Mouse (Mus musculus): ENCODE measurements around the gene Sgsm2. TPM values are rescaled to one million over a fixed set of nuclear protein-coding genes. Genes with fewer than 3 reads are reported as not detected.
"Not testable (repeated sequence)": the region's sequence is repeated elsewhere in the genome, so short reads cannot be mapped to it uniquely, and the experiment has no call there.

The Sgsm2 gene
- total and polyA plus RNA-seq, 2 experiments from 2014 or later, result 18.9 to 47.1 TPM

DNA sequence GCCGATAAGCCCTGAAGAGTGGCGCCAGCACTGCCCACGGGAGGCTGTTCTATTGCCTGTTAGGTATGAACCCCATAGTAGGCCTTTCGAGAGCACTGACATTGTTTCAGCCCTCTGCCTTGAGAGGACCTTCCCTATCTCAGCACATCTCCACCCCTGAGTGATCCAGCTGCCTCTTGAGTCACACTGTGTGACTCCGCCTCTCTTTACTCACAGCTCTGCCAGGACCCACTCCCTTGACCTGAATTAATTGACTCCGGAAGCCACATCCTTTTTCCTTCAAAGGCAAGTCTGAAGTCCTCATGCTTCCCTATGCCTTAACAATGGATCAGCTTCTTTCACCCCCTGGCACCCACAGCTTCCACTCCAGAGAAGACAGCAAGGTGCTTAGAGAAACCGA is 70.7 kb downstream of the Sgsm2 start:
- DNase-seq, result no peak
- no peak for ATAC-seq
- 76% methylated on average over 7 of the region's 7 CpGs for WGBS
- no peaks in the 10 kb centered on the region for H3K36me3 ChIP-seq (ENCODE audit: insufficient read depth)
- H3K4me1 ChIP-seq (ENCODE audit: insufficient read depth), result peaks cover 6% of the 10 kb centered on the region; the same call in 1 of the 2 replicates
- H3K4me3 ChIP-seq (ENCODE audit: low read depth, low read length), result no peak overlapping the region
- H3K9me3 ChIP-seq (ENCODE audit: low read length), result no peaks in the 10 kb centered on the region
- H3K27ac ChIP-seq (ENCODE audit: low read depth, low read length), result no peak overlapping the region
- no peaks in the 10 kb centered on the region for H3K27me3 ChIP-seq (ENCODE audit: insufficient read depth, low read length)
- TF ChIP-seq CTCF (IDR thresholded peaks at IDR 0.05; ENCODE audit: low read depth), result no peak
- H3K4me2 ChIP-seq (ENCODE audit: low read depth), result no peak overlapping the region
- no peak overlapping the region for H3K9ac ChIP-seq

- H3K27ac ChIP-seq (ENCODE audit: low read depth, low read length), result no peak overlapping the region
- no peaks in the 10 kb centered on the region for H3K9me3 ChIP-seq (ENCODE audit: low read length)
- no peaks in the 10 kb centered on the region for H3K27me3 ChIP-seq (ENCODE audit: insufficient read depth, low read length)
- TF ChIP-seq CTCF (IDR thresholded peaks at IDR 0.05; ENCODE audit: low read depth), result no peak
- DNase-seq, result no peak
- no peak overlapping the region for H3K4me3 ChIP-seq (ENCODE audit: low read depth, low read length)
- no peak for ATAC-seq
- H3K4me2 ChIP-seq (ENCODE audit: low read depth), result no peak overlapping the region
- WGBS, result 85% methylated on average over 7 of the region's 7 CpGs
- no peaks in the 10 kb centered on the region for H3K4me1 ChIP-seq (ENCODE audit: insufficient read depth)
- H3K36me3 ChIP-seq (ENCODE audit: insufficient read depth), result peaks cover 16% of the 10 kb centered on the region
- no peak overlapping the region for H3K9ac ChIP-seq
Measured at GRCm38 (mm10) chr11:74822746-74823440, 74.0 kb downstream of the Sgsm2 start.

GRCm38 (mm10) chr11:74821463-74821862 is 75.4 kb downstream of the Sgsm2 start:
- no peak overlapping the region for H3K4me3 ChIP-seq (ENCODE audit: low read depth, low read length)
- ATAC-seq, result no peak
- no peaks in the 10 kb centered on the region for H3K27me3 ChIP-seq (ENCODE audit: insufficient read depth, low read length)
- peaks cover 31% of the 10 kb centered on the region for H3K36me3 ChIP-seq (ENCODE audit: insufficient read depth)
- peak; percentile 55 for TF ChIP-seq CTCF (IDR thresholded peaks at IDR 0.05; ENCODE audit: low read depth)
- no peak overlapping the region for H3K9ac ChIP-seq
- DNase-seq, result peak; percentile 49
- WGBS, result 21% methylated on average over 1 of the region's 1 CpGs
- H3K27ac ChIP-seq (ENCODE audit: low read depth, low read length), result no peak overlapping the region
- H3K4me2 ChIP-seq (ENCODE audit: low read depth), result no peak overlapping the region
- H3K9me3 ChIP-seq (ENCODE audit: low read length), result no peaks in the 10 kb centered on the region
- no peaks in the 10 kb centered on the region for H3K4me1 ChIP-seq (ENCODE audit: insufficient read depth)

GRCm38 (mm10) chr11:74820921-74821320 is 75.9 kb downstream of the Sgsm2 start:
- TF ChIP-seq CTCF (IDR thresholded peaks at IDR 0.05; ENCODE audit: low read depth), result no peak
- no peak overlapping the region for H3K9ac ChIP-seq
- DNase-seq (no peak), ATAC-seq (no peak)
- H3K4me1 ChIP-seq (ENCODE audit: insufficient read depth), result no peaks in the 10 kb centered on the region
- H3K4me3 ChIP-seq (ENCODE audit: low read depth, low read length), result no peak overlapping the region
- WGBS, result 73% methylated on average over 1 of the region's 1 CpGs
- H3K27ac ChIP-seq (ENCODE audit: low read depth, low read length), result no peak overlapping the region
- H3K36me3 ChIP-seq (ENCODE audit: insufficient read depth), result peaks cover 31% of the 10 kb centered on the region
- H3K9me3 ChIP-seq (ENCODE audit: low read length), result no peaks in the 10 kb centered on the region
- H3K27me3 ChIP-seq (ENCODE audit: insufficient read depth, low read length), result no peaks in the 10 kb centered on the region
- no peak overlapping the region for H3K4me2 ChIP-seq (ENCODE audit: low read depth)

GRCm38 (mm10) chr11:74815795-74816194 is 81.1 kb downstream of the Sgsm2 start:
- H3K9ac ChIP-seq, result no peak overlapping the region

GRCm38 (mm10) chr11:74811538-74811937 is 85.3 kb downstream of the Sgsm2 start:
- Histone ChIP-seq H3K4me3 (ENCODE audit: low read depth, low read length) (no peak overlapping the region), H3K27ac (ENCODE audit: low read depth, low read length) (no peak overlapping the region), H3K27me3 (ENCODE audit: insufficient read depth, low read length) (no peaks in the 10 kb centered on the region), H3K9me3 (ENCODE audit: low read length) (no peaks in the 10 kb centered on the region), H3K4me2 (ENCODE audit: low read depth) (no peak overlapping the region), H3K36me3 (ENCODE audit: insufficient read depth) (peaks cover 19% of the 10 kb centered on the region), H3K4me1 (ENCODE audit: insufficient read depth) (no peaks in the 10 kb centered on the region), H3K9ac (no peak overlapping the region)
- DNase-seq (no peak), ATAC-seq (no peak)
- 93% methylated on average over 5 of the region's 5 CpGs for WGBS
- no peak for TF ChIP-seq CTCF (IDR thresholded peaks at IDR 0.05; ENCODE audit: low read depth)

More at GRCm38 (mm10) chr11:74815795-74816194, 81.1 kb downstream of the Sgsm2 start:
- peak; percentile 26 for DNase-seq
- TF ChIP-seq CTCF (IDR thresholded peaks at IDR 0.05; ENCODE audit: low read depth), result peak; percentile 41
- ATAC-seq, result no peak
- Histone ChIP-seq H3K27ac (ENCODE audit: low read depth, low read length) (no peak overlapping the region), H3K36me3 (ENCODE audit: insufficient read depth) (peaks cover 31% of the 10 kb centered on the region), H3K27me3 (ENCODE audit: insufficient read depth, low read length) (no peaks in the 10 kb centered on the region), H3K4me2 (ENCODE audit: low read depth) (no peak overlapping the region), H3K4me3 (ENCODE audit: low read depth, low read length) (no peak overlapping the region), H3K4me1 (ENCODE audit: insufficient read depth) (no peaks in the 10 kb centered on the region), H3K9me3 (ENCODE audit: low read length) (no peaks in the 10 kb centered on the region)

- H3K27ac ChIP-seq (ENCODE audit: low read depth, low read length); ATAC-seq; H3K27me3 ChIP-seq (ENCODE audit: insufficient read depth, low read length); DNase-seq; H3K4me3 ChIP-seq (ENCODE audit: low read depth, low read length); H3K4me2 ChIP-seq (ENCODE audit: low read depth); H3K9ac ChIP-seq; H3K4me1 ChIP-seq (ENCODE audit: insufficient read depth); H3K9me3 ChIP-seq (ENCODE audit: low read length): not testable (repeated sequence)
- WGBS, result 88% methylated on average over 3 of the region's 3 CpGs
- H3K36me3 ChIP-seq (ENCODE audit: insufficient read depth), result peaks cover 23% of the 10 kb centered on the region
Measured at GRCm38 (mm10) chr11:74811027-74811426, 85.8 kb downstream of the Sgsm2 start.
